Mouse (Mus musculus) hindbrain, postnatal 0 days (tissue): ENCODE results near the gene Sgcg. TPM values are rescaled to one million over a fixed set of nuclear protein-coding genes. Genes with fewer than 3 reads are reported as not detected.

Source experiments
- ATAC-seq: fragments of 200-750 bp; cut with Nextera tagmentation; 2 replicates; pipeline ENCODE4 v1.8.0; 2017; ENCODE audit warnings: mild to moderate bottlenecking, moderate TSS enrichment, moderate library complexity
- DNase-seq: peaks from one replicate; pipeline ENCODE4 v3.0.0-alpha.2; 2015; ENCODE audit warnings: low spot score
- H3K27ac ChIP-seq: fragments of 300-500 bp; sonication (generic); 2 replicates; pipeline ENCODE4 v1.5.1; 2014; ENCODE audit warnings: mild to moderate bottlenecking
- H3K27me3 ChIP-seq: fragments of 300-500 bp; sonication (generic); 2 replicates; pipeline ENCODE4 v1.6.1; 2014; ENCODE audit warnings: low read length, mixed read lengths; ENCODE audit not compliant: insufficient read depth
- H3K36me3 ChIP-seq: fragments of 300-500 bp; sonication (generic); 2 replicates; pipeline ENCODE4 v1.6.1; 2014; ENCODE audit warnings: low read length, mixed read lengths; ENCODE audit not compliant: insufficient read depth
- H3K4me1 ChIP-seq: fragments of 300-500 bp; sonication (generic); 2 replicates; pipeline ENCODE4 v1.6.1; 2014; ENCODE audit warnings: antibody characterized with exemption, low read length, mixed read lengths; ENCODE audit not compliant: insufficient read depth
- H3K4me2 ChIP-seq: fragments of 300-500 bp; sonication (generic); 2 replicates; pipeline ENCODE4 v1.6.1; 2014; ENCODE audit warnings: low read depth, mild to moderate bottlenecking, low read length, moderate library complexity, mixed read lengths
- H3K4me3 ChIP-seq: fragments of 300-500 bp; sonication (generic); 2 replicates; pipeline ENCODE4 v1.5.1; 2014; ENCODE audit warnings: low read length
- H3K9ac ChIP-seq: fragments of 300-500 bp; sonication (generic); replicated peaks from 2 replicates; pipeline ENCODE4 v1.6.1; 2014; ENCODE audit warnings: mild to moderate bottlenecking, low read length, moderate library complexity, mixed read lengths
- H3K9me3 ChIP-seq: fragments of 300-500 bp; sonication (generic); 2 replicates; pipeline ENCODE4 v1.6.1; 2016; ENCODE audit warnings: low read length, mixed read lengths
- CTCF ChIP-seq: IDR thresholded peaks from 2 replicates; pipeline ENCODE4 v1.5.1; 2016; ENCODE audit warnings: antibody characterized with exemption, control low read depth, low read depth
- WGBS: fragments of 180-500 bp; shearing (Covaris S2); extraction: QIAGEN DNeasy Blood & Tissue Kit; methylation state at CpG from one replicate; pipeline ENCODE4 v1.1.7; 2014; 5-methylcytosine and 5-hydroxymethylcytosine counted together
- polyA plus RNA-seq: library from polyadenylated mRNA; unstranded; fragments of >200 nt; fragmentation: Nextera tagmentation; extraction: Ambion mirVana; gene quantifications from 2 replicates; pipeline ENCODE4 v1.2.1, GENCODE M21; 2015
- total RNA-seq: library from RNA; depleted of rRNA; stranded (reverse); fragments of >200 nt; gene quantifications from 2 replicates; pipeline ENCODE4 v1.2.3, GENCODE M21; 2014

Sgcg gene
- total and polyA plus RNA-seq, 2 experiments from 2014 or later, result 0.49 to 0.52 TPM

DNA sequence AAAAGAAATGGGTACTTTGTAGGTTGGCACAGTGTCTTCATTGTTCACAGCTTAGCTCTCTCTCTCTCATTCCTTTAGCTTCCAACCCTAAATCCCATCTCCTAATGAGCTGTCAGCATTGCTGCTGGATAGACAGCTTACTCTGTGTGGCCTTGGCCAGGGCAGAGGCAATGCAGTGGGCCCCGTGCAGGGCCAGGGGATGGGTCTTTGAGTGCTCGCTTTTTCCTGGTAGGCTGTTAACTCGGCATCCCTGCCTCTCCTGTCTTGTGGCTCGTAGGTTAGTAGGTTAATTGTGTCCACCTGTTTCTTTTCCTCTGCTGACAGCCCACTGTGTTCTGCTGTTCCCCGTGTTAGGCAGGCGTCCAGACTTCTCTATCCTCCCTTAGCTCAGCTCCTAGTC lies 35.8 kb downstream of the Sgcg start:
- no peaks in the 10 kb centered on the region for H3K36me3 ChIP-seq
- H3K27ac ChIP-seq, result no peak overlapping the region
- no peaks in the 10 kb centered on the region for H3K9me3 ChIP-seq
- H3K27me3 ChIP-seq, result no peaks in the 10 kb centered on the region
- no peak overlapping the region for H3K4me3 ChIP-seq
- H3K9ac ChIP-seq, result no peak overlapping the region
- no peak for TF ChIP-seq CTCF
- no peak overlapping the region for H3K4me2 ChIP-seq
- WGBS, result 56% methylated on average over 6 of the region's 6 CpGs
- H3K4me1 ChIP-seq, result no peaks in the 10 kb centered on the region
- ATAC-seq, result no peak
- DNase-seq, result no peak

GRCm38 (mm10) chr14:61221166-61221565 lies 37.1 kb downstream of the Sgcg start:
- Histone ChIP-seq H3K4me3 (no peak overlapping the region), H3K36me3 (no peaks in the 10 kb centered on the region), H3K4me1 (no peaks in the 10 kb centered on the region), H3K9ac (no peak overlapping the region), H3K9me3 (no peaks in the 10 kb centered on the region), H3K4me2 (no peak overlapping the region), H3K27me3 (no peaks in the 10 kb centered on the region), H3K27ac (no peak overlapping the region)
- no peak for TF ChIP-seq CTCF
- DNase-seq, result no peak
- ATAC-seq, result no peak
- 81% methylated on average over 5 of the region's 5 CpGs for WGBS

DNA sequence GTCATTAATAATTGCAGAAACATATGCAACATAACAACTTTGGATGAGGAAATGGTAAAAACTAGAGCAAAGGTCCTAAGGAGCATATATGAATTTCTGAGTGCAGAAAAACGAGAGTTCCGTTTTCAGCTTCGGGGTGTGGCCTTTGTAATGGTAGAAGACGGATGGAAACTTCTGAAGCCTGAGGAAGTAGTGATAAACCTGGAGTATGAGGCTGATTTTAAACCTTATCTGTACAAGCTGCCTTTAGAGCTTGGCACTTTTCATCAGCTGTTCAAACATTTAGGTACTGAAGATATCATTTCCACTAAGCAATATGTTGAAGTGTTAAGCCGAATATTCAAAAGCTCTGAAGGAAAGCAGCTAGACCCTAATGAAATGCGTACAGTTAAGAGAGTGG lies 46.5 kb downstream of the Sgcg start:
- Histone ChIP-seq H3K27me3 (no peaks in the 10 kb centered on the region), H3K4me2 (no peak overlapping the region), H3K9ac (no peak overlapping the region), H3K4me3 (no peak overlapping the region), H3K36me3 (peaks cover 29% of the 10 kb centered on the region; the same call in 1 of the 2 replicates), H3K9me3 (no peaks in the 10 kb centered on the region), H3K27ac (no peak overlapping the region), H3K4me1 (no peaks in the 10 kb centered on the region)
- no peak for ATAC-seq
- no peak for DNase-seq
- no peak for TF ChIP-seq CTCF
- 97% methylated on average over 6 of the region's 6 CpGs for WGBS

DNA sequence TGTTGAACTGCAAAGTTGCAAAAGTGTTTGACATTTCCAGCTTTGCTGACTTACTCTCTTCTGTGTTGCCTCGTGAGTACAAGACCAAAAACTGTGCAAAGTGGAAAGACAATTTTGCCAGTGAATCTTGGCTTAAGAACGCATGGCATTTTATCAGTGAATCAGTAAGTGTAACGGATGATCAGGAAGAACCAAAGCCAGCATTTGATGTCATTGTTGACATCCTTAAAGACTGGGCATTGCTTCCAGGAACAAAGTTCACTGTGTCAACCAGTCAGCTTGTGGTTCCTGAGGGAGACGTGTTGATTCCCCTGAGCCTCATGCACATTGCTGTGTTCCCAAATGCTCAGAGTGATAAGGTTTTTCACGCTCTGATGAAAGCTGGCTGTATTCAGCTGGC lies 48.2 kb downstream of the Sgcg start:
- 93% methylated on average over 5 of the region's 5 CpGs for WGBS
- no peak for ATAC-seq
- TF ChIP-seq CTCF, result no peak
- Histone ChIP-seq H3K27ac (no peak overlapping the region), H3K9ac (no peak overlapping the region), H3K27me3 (no peaks in the 10 kb centered on the region), H3K4me2 (no peak overlapping the region), H3K4me3 (no peak overlapping the region), H3K9me3 (no peaks in the 10 kb centered on the region), H3K4me1 (no peaks in the 10 kb centered on the region), H3K36me3 (peaks cover 42% of the 10 kb centered on the region)
- no peak for DNase-seq

DNA sequence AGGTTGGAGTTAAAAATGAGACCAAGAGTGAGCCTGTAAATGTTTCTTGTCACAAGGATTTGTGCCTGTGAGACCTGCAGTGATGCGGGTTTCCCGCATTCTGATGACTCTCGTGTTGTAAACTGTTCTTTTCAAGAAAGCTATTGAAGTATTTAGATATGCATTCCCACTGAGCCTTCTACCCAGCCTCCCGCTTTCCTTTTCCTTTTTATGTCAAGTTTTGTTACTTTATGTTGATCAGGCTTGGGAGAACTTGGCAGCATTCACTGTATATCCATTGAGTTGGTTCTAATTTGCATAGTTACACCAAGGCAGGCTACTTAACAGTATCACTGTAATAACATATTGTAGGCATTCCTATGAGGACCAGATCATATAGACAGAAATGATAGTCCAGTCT lies 63.9 kb downstream of the Sgcg start:
- H3K4me1 ChIP-seq, result no peaks in the 10 kb centered on the region
- peaks cover 37% of the 10 kb centered on the region; the same call in 1 of the 2 replicates for H3K36me3 ChIP-seq
- H3K4me2 ChIP-seq, result no peak overlapping the region
- ATAC-seq (no peak), DNase-seq (no peak)
- H3K9me3 ChIP-seq, result no peaks in the 10 kb centered on the region
- WGBS, result 35% methylated on average over 4 of the region's 4 CpGs
- H3K4me3 ChIP-seq, result no peak overlapping the region
- no peaks in the 10 kb centered on the region for H3K27me3 ChIP-seq
- H3K9ac ChIP-seq, result no peak overlapping the region
- no peak overlapping the region for H3K27ac ChIP-seq
- no peak for TF ChIP-seq CTCF

DNA sequence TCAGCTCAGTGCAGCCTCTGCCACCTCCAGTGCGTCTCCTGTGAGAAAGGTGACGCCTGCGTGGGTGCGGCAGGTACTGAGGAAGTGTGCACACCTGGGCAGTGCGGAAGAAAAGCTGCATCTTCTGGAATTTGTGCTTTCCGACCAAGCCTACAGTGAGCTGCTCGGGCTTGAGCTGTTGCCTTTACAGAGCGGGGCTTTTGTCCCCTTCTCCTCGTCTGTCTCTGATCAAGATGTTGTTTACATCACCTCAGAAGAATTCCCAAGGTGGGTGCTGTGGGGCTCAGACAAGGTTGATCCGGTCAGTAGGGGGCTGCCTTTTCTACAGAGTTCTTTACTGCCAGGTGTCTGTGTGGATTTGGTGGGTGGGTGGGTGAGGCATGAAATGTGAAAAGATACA lies 66.0 kb downstream of the Sgcg start:
- no peak for TF ChIP-seq CTCF
- Histone ChIP-seq H3K36me3 (peaks cover 37% of the 10 kb centered on the region; the same call in 1 of the 2 replicates), H3K4me2 (no peak overlapping the region), H3K4me1 (no peaks in the 10 kb centered on the region), H3K4me3 (no peak overlapping the region), H3K9me3 (no peaks in the 10 kb centered on the region), H3K27me3 (no peaks in the 10 kb centered on the region), H3K27ac (no peak overlapping the region), H3K9ac (no peak overlapping the region)
- no peak for ATAC-seq
- WGBS, result 85% methylated on average over 10 of the region's 10 CpGs
- DNase-seq, result no peak

DNA sequence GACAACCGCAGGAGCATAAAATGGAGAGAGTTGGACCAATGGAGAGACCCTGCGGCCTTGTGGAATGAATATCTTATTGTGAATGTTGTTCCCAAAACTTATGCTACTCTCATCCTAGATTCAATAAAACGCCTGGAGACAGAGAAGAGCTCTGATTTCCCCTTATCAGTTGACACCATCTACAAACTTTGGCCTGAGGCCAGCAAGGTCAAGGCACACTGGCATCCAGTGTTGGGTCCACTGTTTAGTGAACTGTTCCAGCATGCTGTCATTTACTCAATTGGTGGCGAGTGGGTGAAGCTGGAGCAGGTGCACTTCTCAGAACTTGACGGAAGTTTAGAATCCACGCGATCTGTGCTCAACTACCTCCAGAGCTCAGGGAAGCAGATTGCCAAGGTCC lies 66.4 kb downstream of the Sgcg start:
- Histone ChIP-seq H3K4me2 (no peak overlapping the region), H3K4me1 (no peaks in the 10 kb centered on the region), H3K27ac (no peak overlapping the region), H3K36me3 (peaks cover 37% of the 10 kb centered on the region; the same call in 1 of the 2 replicates), H3K4me3 (no peak overlapping the region), H3K27me3 (no peaks in the 10 kb centered on the region), H3K9me3 (no peaks in the 10 kb centered on the region), H3K9ac (no peak overlapping the region)
- WGBS, result 90% methylated on average over 7 of the region's 7 CpGs
- ATAC-seq (no peak), DNase-seq (no peak)
- no peak for TF ChIP-seq CTCF
